Mouse (Mus musculus) embryo, embryonic 10.5 days (tissue): ENCODE data around the gene Ddb1.
A peak's percentile ranks its signal among the peaks of the same experiment; 100 is the strongest.

Source experiments
- DNase-seq: peaks from one replicate; pipeline ENCODE4 v3.0.0-alpha.2; 2015; ENCODE audit warnings: low spot score

Gene Ddb1

GRCm38 (mm10) chr19:10591659-10592377 lies 13.3 kb upstream of the Ddb1 start:
- DNase-seq = no peak

- peak; percentile 9 for DNase-seq
Measured at GRCm38 (mm10) chr19:10598188-10598587, 6.9 kb upstream of the Ddb1 start.

- DNase-seq = no peak
Measured at GRCm38 (mm10) chr19:10599648-10600047, 5.5 kb upstream of the Ddb1 start.

- no peak for DNase-seq
Measured at GRCm38 (mm10) chr19:10602247-10602769, 2.8 kb upstream of the Ddb1 start.

GRCm38 (mm10) chr19:10602787-10603186 lies 2.3 kb upstream of the Ddb1 start:
- DNase-seq = peak; percentile 96

- no peak for DNase-seq
Measured at GRCm38 (mm10) chr19:10603660-10604523, 1.2 kb upstream of the Ddb1 start.

GRCm38 (mm10) chr19:10604534-10604933 lies 593 bp upstream of the Ddb1 start:
- DNase-seq = no peak

GRCm38 (mm10) chr19:10605901-10606622 lies 935 bp downstream of the Ddb1 start:
- DNase-seq = no peak

- DNase-seq = no peak
Measured at GRCm38 (mm10) chr19:10608573-10609240, 3.6 kb downstream of the Ddb1 start.

GRCm38 (mm10) chr19:10634106-10634871 lies 29.2 kb downstream of the Ddb1 start, which contains the start of gene Vwce:
Gene Vwce, plus strand, starts transcription at chr19:10634213.
- DNase-seq = peak; percentile 77

- DNase-seq = peak; percentile 70
Measured at GRCm38 (mm10) chr19:10634872-10635318, 29.8 kb downstream of the Ddb1 start.

- no peak for DNase-seq
Measured at GRCm38 (mm10) chr19:10637840-10638239, 32.7 kb downstream of the Ddb1 start.

GRCm38 (mm10) chr19:10640080-10640479 lies 35.0 kb downstream of the Ddb1 start:
- DNase-seq = peak; percentile 7

GRCm38 (mm10) chr19:10640589-10641378 lies 35.7 kb downstream of the Ddb1 start:
- peak; percentile 14 for DNase-seq

- no peak for DNase-seq
Measured at GRCm38 (mm10) chr19:10645616-10646015, 40.5 kb downstream of the Ddb1 start.

GRCm38 (mm10) chr19:10648156-10648555 lies 43.0 kb downstream of the Ddb1 start:
- DNase-seq = no peak

GRCm38 (mm10) chr19:10656058-10656457 lies 50.9 kb downstream of the Ddb1 start:
- DNase-seq = no peak

GRCm38 (mm10) chr19:10657742-10658141 lies 52.6 kb downstream of the Ddb1 start:
- DNase-seq = no peak

GRCm38 (mm10) chr19:10658406-10658805 lies 53.3 kb downstream of the Ddb1 start:
- no peak for DNase-seq

- DNase-seq = no peak
Measured at GRCm38 (mm10) chr19:10661373-10661772, 56.2 kb downstream of the Ddb1 start.
